Mouse (Mus musculus) urinary bladder, postnatal 36 days (tissue): Measurements from ENCODE around the gene Kidins220.

Source experiments
- DNase-seq, 2 experiments: peaks; one replicate each; pipeline ENCODE4 v3.0.0; 2022; ENCODE audit warnings: low spot score in 2 of 2, mixed read lengths in 1 of 2

The Kidins220 gene

DNA sequence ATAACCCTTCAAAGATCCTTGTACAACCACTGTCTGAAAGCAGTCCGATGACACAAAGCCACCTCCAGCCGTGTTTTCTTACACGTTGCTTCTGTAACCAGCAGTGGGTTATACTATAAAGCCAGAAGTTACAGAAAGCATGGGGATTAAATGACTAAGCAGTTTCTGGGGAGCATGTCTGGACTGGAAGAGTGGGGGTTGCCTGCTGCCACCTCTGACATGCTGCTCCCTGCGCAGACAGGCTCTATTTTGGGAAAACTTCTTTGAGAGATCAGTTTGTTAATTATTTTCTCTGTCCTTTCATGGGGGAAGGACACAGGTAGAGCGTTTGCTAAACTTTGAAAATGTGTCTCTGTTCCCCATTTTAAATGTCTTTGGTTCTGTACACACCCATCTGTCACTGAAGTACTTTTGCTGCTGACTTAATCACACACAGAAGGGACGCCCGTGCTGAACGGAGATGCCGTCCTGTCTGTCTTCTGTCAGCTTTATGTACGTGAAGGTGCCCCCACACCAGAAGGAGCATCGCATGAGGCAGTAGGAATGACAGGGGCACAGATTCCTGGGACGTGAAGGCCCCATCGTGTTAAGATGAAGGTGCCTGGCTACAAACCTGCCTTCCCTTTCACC is 11.2 kb upstream of the Kidins220 start:
- DNase-seq = peak; percentile 50 to 52

DNA sequence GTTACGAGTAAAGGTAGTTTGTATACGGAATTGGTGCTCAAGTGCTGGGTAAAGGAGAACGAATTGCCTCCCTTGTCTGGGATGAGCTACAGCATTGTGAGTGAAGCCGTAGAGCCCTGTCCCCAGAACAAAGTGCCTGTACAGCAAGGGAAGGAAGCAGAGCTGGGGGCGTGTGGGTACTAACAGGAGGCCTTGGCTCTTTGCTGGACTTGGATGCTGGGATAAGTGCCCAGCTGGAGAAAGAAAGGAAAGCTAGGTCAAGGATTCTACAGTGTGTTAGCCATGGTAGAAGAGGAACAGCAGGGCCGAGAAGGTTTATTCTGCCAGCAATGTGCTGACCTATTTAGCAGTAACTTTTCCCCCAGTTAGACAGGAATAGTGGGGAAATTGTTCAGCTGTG is 9.3 kb upstream of the Kidins220 start:
- DNase-seq = no peak

DNA sequence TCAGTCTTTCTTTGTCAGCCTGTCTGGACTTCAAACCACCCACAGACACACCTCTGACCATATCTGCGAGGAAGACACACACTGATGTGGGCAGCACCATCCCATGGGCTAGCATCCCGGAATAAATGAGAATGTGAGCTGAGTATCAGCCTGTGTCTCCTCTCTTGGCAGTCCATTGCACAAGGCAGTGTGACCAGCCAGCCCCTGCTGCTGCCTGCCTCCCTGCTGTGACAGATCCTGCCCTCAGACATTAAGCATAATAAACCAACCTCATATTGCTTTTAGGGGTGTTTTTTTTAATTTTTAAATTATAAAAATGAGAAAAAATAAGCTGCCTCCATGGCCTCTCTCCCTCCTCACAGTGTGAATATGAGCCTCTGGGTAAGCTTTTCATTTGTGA is 8.7 kb upstream of the Kidins220 start:
- DNase-seq = no peak

DNA sequence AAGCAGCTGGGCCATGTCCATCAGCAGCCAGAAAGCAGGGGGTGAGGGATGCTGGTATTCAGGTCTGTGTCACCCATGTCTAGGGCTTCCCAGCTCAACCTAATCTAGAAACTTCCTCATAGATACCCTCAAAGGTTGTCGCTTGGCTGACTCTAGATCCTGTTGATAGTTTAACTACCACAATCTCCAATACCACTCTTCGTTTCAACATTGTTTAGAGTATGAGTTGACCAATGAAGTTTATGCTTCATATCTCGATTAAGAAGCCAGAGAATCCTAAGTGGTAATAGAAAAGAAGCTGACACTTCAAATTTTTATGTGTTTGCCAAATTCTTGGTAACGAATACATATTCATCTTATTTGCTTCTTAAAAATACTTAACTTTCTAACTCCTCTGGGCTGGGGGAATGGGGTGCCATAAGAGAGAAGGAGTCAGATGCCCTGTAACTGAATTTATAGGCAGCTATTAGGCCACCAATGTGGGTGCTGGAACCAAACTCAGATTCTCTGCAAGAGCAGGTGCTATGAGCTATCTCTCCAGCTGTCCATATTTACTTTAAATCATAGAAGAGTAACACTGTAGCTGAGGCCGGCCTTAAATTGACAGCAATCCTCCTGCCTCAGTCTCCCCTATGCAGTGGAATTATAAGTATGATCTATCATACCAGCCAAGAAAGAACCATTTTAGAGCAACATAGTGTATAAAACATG is 3.1 kb upstream of the Kidins220 start:
- DNase-seq = no peak

DNA sequence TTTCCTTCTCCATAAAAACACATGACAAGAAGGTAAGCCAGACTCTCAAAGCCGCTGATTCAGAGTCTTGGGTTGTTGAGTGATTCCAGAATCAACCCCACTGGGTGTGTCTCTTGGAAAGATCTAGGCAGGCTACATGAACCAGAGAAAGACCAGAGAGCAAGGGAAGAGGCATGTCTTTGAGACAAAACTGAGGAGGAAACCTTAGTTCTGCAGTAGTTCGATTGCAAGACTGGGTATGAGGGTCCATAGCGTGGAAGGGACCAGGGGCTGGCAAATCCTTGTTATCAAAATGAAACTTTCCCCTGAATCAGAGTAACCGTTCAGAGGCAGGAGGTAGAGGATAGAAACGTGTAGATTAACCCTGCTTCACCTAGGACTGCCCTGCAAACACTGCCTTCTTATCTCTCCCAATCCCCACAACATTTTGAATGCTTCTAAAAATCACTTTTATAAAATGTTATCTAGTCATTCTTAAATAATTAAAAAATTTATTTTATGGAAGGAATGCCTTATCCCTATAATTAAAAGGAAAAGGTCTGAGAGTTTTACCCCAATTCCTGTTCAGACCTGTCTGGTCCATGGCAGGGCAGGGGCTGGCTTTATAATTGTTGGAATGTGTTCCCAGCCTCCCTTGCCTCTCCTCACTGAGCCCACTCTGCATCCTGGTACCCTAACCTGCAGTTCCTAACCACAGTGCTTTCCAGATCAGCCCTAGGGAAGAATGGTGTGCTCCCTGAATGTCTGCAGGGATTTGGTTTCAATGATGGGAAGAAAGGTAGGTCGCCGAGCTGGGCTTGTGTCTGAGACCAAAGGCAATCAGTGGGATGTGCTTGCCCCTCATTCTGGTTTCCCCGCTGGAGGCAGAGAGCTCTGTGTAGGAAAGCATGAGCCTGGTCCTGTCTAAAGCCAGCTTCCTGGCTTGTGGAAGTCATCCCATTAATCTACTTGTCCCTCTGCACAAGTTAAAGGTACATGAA is 2.1 kb upstream of the Kidins220 start:
- no peak for DNase-seq

DNA sequence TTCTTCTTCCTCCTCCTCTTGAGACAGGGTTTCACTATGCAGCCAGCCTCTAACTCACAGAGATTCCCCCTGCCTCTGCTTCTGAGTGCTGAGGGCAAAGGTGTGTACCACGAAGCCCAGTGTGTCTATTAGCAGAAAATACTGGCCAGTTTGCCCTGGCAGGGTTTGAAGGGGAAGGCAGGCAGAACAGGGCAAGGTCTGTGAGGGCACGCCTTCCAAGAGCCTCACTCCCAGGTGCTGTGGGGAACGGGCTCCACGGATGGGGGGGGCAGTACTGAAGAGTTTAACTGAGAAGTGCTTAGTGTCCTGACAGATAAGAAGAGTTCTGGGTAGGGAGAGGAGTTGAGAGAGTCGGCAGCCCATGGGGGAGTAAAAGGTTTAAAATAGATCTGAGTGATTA is 1.1 kb upstream of the Kidins220 start:
- no peak for DNase-seq

DNA sequence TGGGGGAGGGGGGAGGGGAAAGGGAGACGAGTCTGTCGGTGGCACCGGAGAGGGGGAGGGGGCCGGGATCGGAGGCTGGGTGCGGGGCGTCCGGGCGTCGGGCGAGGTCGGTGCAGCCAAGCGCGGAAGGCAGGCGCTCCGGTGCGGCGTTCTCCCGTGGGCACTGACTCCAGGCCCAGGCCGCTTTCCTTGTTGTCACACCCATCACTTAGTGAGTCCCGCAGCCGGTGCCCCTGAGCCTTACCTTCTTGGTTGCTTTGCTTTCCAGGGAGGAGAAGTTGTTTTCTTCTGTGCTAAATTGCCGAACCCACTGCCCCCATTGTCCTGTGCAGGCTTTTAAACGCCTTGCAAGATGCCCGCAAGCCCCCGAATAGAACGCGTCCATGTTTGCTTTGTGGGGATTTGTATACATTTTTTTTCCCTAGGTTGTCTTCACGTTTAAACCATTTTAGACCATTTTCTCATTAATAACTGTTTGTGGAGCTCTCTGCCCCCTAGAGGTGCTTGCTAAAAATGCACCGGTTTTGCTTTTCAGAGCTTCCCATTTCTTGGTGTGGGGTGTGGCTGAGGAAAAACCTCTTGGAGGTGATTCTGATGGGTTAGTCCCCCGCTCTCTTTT is 499 bp downstream of the Kidins220 start:
- peak; percentile 59 to 62 for DNase-seq

DNA sequence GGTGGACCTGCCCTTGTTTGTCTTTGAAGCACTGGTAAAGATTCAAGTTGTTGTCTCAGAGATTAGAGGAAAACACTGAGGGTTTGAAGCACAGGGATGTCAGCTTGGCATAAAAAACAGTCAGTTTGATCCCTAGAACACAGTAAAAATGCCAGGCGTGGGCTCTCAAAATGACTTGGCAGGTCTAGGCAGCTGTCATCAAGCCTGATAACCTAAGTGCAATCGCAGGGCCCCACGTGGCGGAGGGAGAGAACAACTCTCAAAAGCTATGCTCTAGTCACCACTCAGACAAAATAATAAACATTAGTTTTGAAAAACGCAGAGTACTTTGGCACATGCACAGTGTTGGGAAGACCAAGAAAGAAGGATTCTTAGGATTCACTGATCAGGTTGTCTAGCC is 10.5 kb downstream of the Kidins220 start:
- DNase-seq = no peak

DNA sequence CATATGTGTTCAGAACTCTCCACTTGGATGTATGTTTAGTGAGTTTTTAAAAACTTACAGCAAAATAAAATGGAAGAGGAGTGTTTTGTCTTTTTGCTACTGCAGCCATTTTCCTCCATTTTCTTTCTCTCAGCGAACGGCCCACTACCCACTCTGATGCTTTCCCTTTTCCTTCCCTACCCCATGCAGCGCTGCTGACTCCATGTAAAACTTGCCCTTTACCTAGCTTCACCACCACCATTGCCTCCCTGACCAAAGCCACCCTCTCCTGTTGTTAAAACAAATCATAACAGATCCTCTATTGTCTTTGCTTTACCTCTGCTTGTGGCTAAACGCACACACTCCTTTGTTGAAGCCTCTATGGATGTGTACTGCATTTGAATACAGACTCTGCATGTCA is 20.6 kb downstream of the Kidins220 start:
- no peak for DNase-seq

DNA sequence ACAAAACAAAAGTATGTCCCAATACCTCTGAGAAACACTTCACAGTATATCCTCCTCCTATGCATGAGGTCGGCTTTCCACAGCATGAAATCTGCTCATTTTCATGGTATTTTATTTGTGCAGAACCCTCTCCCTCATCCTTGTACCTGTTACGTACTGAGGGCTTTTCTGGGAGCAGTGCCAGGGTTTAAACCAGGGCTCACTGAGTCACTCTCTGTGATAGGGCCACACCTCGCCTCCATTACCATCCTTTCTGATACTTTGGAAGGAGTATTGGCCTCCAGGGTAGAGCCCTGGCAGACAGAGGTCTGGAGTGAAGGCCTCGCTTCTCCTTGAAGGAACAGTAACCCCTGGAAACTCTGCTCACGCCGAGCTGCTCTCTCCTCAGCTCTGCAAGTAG is 30.6 kb downstream of the Kidins220 start:
- no peak for DNase-seq

DNA sequence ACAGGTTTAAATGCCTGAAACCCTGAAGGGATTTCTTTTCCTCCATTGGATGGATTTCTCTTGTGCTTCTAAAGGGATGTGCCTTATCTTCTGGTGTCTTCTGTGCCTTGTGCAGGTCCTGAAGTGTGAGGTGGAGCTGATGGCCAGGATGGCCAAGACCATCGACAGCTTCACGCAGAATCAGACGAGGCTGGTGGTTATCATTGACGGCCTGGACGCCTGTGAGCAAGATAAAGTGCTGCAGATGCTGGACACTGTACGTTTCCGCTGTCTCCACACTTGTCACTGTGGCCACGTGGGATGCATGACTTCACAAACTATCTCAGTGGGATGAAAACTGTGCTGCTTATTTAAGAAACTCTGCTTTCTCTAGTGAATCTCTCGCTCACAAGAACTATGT is 35.2 kb downstream of the Kidins220 start:
- no peak for DNase-seq

DNA sequence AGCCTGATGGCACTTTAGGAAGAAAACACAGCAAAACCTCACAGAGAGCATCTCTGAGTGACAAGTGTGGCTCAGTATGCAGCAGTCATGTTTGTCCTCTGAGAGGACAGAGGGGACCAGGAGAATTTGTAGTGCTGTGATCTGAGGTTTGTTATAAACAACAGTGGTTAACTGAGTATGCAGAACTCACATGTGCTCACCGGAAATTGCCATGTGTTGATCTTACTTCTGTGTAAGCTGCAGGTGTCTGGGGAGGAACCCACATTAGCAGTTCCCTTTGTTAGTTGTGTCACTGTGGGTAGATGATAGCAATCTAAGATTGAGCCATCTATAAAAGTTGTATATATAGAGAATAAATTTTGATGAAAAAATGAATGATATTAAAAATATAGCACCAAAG is 35.7 kb downstream of the Kidins220 start:
- DNase-seq = no peak

DNA sequence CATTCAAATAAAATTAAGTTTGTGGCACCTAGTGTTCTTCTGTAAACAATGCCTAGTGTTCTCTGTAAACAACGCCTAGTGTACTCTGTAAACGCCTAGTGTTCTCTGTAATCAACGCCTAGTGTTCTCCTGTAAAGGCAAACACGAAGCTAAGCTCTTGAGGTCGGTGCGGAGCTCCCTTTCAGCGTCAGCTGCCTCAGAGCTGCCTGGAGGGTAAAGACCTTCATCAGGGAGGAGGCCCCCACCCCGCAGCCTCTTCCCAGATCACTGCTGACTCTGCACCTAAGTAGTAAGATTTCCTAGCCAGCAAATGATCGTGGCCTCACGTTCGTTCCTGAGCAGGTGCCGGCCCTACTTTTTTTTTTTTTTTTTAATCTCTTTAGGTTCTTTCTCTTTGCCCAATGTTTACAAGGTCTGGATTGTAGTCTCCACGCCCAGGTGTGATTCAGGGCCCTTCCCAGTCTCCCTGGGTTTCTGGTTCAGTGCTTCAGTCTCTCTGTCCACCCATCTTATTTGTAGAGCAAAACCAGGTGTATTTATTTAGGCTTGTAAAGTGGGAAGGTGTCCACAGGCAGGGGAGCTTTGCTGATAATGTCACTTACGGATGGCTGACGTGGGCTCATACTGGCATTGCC is 37.1 kb downstream of the Kidins220 start:
- no peak for DNase-seq

DNA sequence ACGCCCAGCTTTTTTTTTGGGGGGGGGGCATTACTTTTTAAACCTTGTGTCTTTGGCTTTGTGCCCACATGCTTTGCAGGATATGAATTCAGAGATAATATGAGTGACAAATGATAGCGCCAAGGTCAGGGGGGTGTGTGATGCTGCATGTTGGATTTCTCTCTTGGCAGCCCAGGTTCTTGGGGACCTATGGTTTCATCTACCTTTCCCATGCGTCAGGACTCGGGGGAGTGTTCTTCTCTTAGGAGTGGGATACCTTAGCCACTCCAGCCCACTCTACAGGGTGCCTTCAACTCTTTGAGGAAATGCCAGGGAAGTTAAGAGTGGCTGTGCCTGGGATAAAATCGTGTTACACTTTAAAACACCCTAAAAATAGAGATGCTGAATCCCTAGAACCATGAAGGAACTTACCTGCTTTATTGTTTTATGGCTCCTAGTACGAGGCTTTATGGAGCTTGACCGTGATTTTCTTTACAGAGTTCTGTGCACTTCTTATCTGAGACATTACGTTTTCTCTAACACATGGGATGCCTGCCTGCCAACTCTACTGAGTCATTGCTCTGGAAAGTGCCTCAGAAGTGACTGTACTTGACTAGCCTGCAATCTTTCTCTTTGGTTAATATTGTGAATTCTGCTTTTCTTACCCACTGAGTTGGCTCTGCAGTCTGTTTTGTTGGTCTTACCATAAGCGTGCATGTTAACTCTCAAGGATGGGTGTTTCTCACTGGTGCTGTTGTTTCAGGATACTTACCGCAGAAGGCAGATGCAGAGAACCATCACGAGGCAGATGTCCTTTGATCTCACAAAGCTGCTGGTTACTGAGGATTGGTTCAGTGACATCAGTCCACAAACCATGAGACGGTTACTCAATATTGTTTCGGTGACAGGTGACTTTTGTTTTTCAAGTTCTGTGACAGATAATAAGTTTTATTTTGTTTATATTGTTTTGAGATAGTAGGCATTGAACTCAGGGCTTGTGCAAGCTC is 38.1 kb downstream of the Kidins220 start:
- DNase-seq = no peak

DNA sequence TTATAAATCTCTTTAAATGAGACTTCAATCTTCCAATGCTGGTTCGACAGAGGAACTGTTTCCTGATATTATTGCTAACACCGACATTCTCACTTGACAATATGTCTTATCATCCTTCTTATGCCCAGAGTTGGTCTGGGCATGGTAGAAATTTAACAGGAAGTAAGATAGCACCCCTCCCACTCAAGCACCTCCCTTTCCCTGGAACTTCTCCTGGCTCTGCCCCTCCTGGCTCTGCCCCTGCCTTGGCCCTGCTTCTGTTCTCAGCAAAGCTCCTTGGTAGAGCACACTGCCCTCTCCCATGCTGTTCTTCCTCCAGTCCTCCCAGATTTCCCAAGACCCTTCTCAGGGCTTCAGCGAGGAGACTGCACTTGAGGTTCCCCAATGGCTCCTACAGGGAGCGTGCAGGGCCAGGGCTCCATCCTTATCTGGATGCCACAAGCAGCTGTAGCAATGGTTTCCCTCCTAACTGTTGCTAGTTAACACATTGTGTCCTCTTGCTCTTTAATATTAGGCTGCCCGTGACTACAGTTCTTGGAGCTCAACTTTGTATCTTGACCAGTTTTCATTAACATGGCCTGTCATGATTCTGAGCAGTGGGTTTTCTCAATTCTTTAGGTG is 39.7 kb downstream of the Kidins220 start:
- no peak for DNase-seq

DNA sequence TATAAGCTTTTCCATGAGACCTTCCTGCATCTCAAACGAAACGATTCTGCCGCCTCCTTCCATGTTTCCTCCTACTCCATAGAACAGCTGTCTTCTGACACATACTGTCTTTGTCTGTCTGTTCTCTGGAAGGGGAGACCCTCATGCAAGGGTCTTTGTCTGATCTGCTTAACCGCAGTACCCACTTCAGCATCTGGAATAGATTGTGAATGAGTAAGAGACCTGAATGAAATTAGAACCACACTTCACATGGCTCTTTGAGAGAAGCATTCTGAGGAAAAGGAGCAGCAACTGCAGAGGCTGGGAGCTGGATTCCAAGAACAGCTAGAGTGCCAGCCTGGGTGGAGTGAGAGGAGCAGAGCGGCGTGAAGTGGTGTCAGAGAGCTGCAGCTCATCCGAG is 40.2 kb downstream of the Kidins220 start:
- DNase-seq = no peak

DNA sequence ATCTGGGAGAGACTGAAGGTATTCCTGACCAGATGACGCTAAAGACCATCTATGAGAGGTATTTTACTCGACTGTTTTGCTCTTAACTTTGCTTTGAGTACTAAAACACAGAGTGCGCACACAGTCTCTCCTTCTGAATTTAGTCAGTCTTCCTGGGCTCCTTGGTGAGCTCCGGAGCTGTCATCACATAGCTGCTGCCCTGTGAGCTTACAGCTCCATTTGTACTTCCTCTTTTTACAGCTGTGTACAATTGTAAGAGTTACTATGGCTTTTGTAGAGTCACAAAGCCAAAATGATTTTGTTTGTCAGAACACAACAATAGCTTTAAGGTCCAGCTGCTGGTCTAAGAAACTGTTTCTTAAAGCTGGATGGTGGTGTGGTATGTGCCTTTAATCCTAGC is 42.3 kb downstream of the Kidins220 start:
- DNase-seq = no peak

DNA sequence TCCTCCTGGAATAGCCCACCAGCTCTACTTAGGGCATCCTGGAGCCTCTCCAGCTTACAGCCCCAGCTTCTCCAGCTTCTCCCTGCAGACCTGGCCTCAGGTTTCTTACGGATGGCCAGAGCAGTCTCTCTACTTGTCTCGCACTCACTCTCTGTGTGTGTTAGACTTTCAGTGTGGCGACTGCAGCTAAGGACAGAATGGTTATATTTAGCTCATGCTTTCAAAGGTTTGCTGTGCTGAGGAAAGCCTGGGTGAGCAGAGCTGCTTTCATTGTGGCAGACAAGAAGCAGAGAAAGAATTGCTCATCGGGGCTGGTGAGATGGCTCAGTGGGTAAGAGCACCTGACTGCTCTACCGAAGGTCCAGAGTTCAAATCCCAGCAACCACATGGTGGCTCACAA is 46.3 kb downstream of the Kidins220 start:
- no peak for DNase-seq

DNA sequence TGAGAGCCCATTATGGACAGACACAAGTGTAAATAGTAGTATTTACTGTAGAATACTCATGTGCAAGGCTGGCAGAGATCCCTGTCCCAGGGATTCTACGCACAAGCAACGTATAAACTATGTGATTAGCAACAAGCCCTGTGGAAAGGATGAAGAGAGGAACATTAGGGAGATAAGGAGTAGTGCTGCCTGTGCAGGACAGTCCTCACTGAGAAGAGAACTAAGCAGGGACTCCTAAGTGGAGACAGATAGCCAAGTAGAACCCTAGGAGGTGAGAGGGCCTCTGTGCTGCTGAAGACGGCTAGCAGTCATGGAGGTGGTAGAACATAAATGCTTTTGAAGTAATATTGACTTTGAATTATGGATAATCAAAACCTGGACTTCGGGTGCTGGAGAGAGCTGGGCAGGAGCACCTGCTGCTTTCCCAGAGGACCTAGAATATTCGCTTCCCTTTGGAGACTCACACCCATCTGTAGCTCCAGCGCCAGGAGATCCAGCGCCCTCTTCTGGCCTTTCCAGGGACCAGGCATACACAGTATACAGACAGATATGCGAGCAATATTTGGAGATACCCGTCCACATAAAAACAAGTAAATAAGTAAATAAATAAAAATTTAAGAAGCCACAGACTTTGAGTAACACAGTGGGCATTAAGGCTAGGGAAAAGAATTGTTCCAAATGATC is 50.3 kb downstream of the Kidins220 start:
- no peak for DNase-seq
